Mouse (Mus musculus) c-Kit-positive CD71-negative TER-119-negative erythroid progenitor cells, embryonic 14.5 days (primary cell): Measurements from ENCODE around the gene Cluap1.
A peak's percentile ranks its signal among the peaks of the same experiment; 100 is the strongest.

ENCODE experiments used
- DNase-seq: peaks from one replicate; pipeline ENCODE4 v3.0.0-alpha.2; 2013; ENCODE audit warnings: low read depth

Gene Cluap1

GRCm38 (mm10) chr16:3908537-3909111 lies at the start of gene Cluap1, which contains the start of gene 1700037C18Rik:
Gene Cluap1, plus strand, starts transcription at chr16:3908801.
Gene 1700037C18Rik, minus strand, starts transcription at chr16:3908689.
- peak; percentile 92 for DNase-seq

GRCm38 (mm10) chr16:3859254-3859653 lies 49.3 kb upstream of the Cluap1 start:
- DNase-seq = no peak

- DNase-seq = no peak
These were observed 36.8 kb upstream of the Cluap1 start for GRCm38 (mm10) chr16:3871815-3872214.

GRCm38 (mm10) chr16:3872216-3873047 lies 36.2 kb upstream of the Cluap1 start, which contains the start of gene Naa60:
Gene Naa60, plus strand, starts transcription at chr16:3872375.
- DNase-seq = peak; percentile 80

- no peak for DNase-seq
These were observed 32.3 kb upstream of the Cluap1 start for GRCm38 (mm10) chr16:3876346-3876745.

- peak; percentile 91 for DNase-seq
These were observed 24.2 kb upstream of the Cluap1 start, which contains the start of the genes Zfp597 and Gm20695 for GRCm38 (mm10) chr16:3884201-3885064. Gene Zfp597, minus strand, starts transcription at chr16:3884561. Gene Gm20695, plus strand, starts transcription at chr16:3884648.

- no peak for DNase-seq
These were observed 23.4 kb upstream of the Cluap1 start for GRCm38 (mm10) chr16:3885065-3885670.

GRCm38 (mm10) chr16:3891621-3892295 lies 16.8 kb upstream of the Cluap1 start:
- DNase-seq = no peak

GRCm38 (mm10) chr16:3893739-3894138 lies 14.9 kb upstream of the Cluap1 start:
- no peak for DNase-seq

- peak; percentile 57 for DNase-seq
These were observed 13.3 kb upstream of the Cluap1 start for GRCm38 (mm10) chr16:3895173-3895792.

- DNase-seq = no peak
These were observed 12.6 kb upstream of the Cluap1 start for GRCm38 (mm10) chr16:3896046-3896445.

GRCm38 (mm10) chr16:3896553-3896952 lies 12.0 kb upstream of the Cluap1 start:
- no peak for DNase-seq

GRCm38 (mm10) chr16:3907471-3907870 lies 1.1 kb upstream of the Cluap1 start:
- DNase-seq = no peak

GRCm38 (mm10) chr16:3909118-3909517 lies 517 bp downstream of the Cluap1 start:
- DNase-seq = no peak

GRCm38 (mm10) chr16:3920756-3921155 lies 12.2 kb downstream of the Cluap1 start:
- DNase-seq = no peak

GRCm38 (mm10) chr16:3923515-3923914 lies 14.9 kb downstream of the Cluap1 start:
- DNase-seq = no peak

GRCm38 (mm10) chr16:3923966-3924365 lies 15.4 kb downstream of the Cluap1 start:
- DNase-seq = no peak

GRCm38 (mm10) chr16:3928582-3928981 lies 20.0 kb downstream of the Cluap1 start:
- DNase-seq = no peak

- no peak for DNase-seq
These were observed 20.6 kb downstream of the Cluap1 start for GRCm38 (mm10) chr16:3929151-3929550.

- DNase-seq = no peak
These were observed 24.9 kb downstream of the Cluap1 start for GRCm38 (mm10) chr16:3933536-3933935.

- DNase-seq = no peak
These were observed 25.5 kb downstream of the Cluap1 start for GRCm38 (mm10) chr16:3934091-3934490.
